9 mouse cellular contexts compared by ENCODE assay signal in genomic region chr6:64688181-64688944, GRCm38 (mm10). TPM values are rescaled to one million over a fixed set of nuclear protein-coding genes. Genes with fewer than 3 reads are reported as not detected.
A peak's percentile ranks its signal among the peaks of the same experiment; 100 is the strongest.
DNase-seq lines count a peak whose midpoint lies in the region; ATAC-seq and TF ChIP-seq lines count a peak whose summit lies in the region.
"Had no signal": no experiment of that assay in that cellular context is flagged by ENCODE, and none has a peak within 500 bp of the region (broad histone marks: within the 10 kb centered on the region; RNA-seq: fewer than 3 reads in every experiment).

No protein-coding gene starts in this region.

- H3K9ac ChIP-seq in kidney, postnatal 0 days (ENCODE audit: low read depth, low read length) = no peak overlapping the region
- H3K9ac ChIP-seq in embryonic facial prominence, embryonic 13.5 days = 0 out of 2 replicates have a peak overlapping the region, but pooled peaks have one; percentile 44
- no peak overlapping the region for H3K9ac ChIP-seq in hindbrain, postnatal 0 days (replicated peaks; ENCODE audit: low read length)
- H3K9ac ChIP-seq in liver, postnatal 0 days (replicated peaks) = no peak overlapping the region

- no peak for TF ChIP-seq EP300 in liver, postnatal 0 days (IDR thresholded peaks at IDR 0.05; ENCODE audit: low read depth)

- H3K27me3 ChIP-seq in kidney, postnatal 0 days (ENCODE audit: insufficient read depth, low read length) = no peaks in the 10 kb centered on the region
- H3K27me3 ChIP-seq in embryonic facial prominence, embryonic 13.5 days = peaks cover 28% of the 10 kb centered on the region
- no peaks in the 10 kb centered on the region for H3K27me3 ChIP-seq in hindbrain, postnatal 0 days (ENCODE audit: insufficient read depth, low read length)
- H3K27me3 ChIP-seq in liver, postnatal 0 days (ENCODE audit: insufficient read depth, low read length) = peaks cover 4% of the 10 kb centered on the region; the same call in 1 of the 2 replicates

- no peak overlapping the region for H3K27ac ChIP-seq in kidney, postnatal 0 days
- H3K27ac ChIP-seq in embryonic facial prominence, embryonic 13.5 days = no peak overlapping the region
- peak overlapping the region; percentile 67 for H3K27ac ChIP-seq in hindbrain, postnatal 0 days
- no peak overlapping the region for H3K27ac ChIP-seq in liver, postnatal 0 days (ENCODE audit: low read depth)

- peak overlapping the region; percentile 32 for H3K4me2 ChIP-seq in kidney, postnatal 0 days (ENCODE audit: low read length)
- peak overlapping the region; percentile 47 for H3K4me2 ChIP-seq in embryonic facial prominence, embryonic 13.5 days
- H3K4me2 ChIP-seq in hindbrain, postnatal 0 days (ENCODE audit: low read depth, low read length) = peak overlapping the region; percentile 57
- no peak overlapping the region for H3K4me2 ChIP-seq in liver, postnatal 0 days (ENCODE audit: low read depth, low read length)

- whole genome bisulfite sequencing in kidney, postnatal 0 days = 6% methylated on average over 19 of the region's 19 CpGs
- 6% methylated on average over 19 of the region's 19 CpGs for whole genome bisulfite sequencing in embryonic facial prominence, embryonic 13.5 days
- 3% methylated on average over 19 of the region's 19 CpGs for WGBS in hindbrain, postnatal 0 days
- WGBS in liver, postnatal 0 days (ENCODE audit: insufficient replicate concordance) = 10% methylated on average over 19 of the region's 19 CpGs

- ATAC-seq in kidney, postnatal 0 days (replicated peaks; ENCODE audit: low FRiP score, low read depth) = no peak
- ATAC-seq in embryonic facial prominence, embryonic 13.5 days (ENCODE audit: insufficient number of reproducible peaks, insufficient read depth, low FRiP score, low TSS enrichment, low read depth) = 0 out of 2 replicates have a peak, but pooled peaks have one; percentile 37
- peak; percentile 76 for ATAC-seq in hindbrain, postnatal 0 days
- ATAC-seq in liver, postnatal 0 days = no peak

- no peaks in the 10 kb centered on the region for H3K4me1 ChIP-seq in kidney, postnatal 0 days (replicated peaks; ENCODE audit: insufficient read depth, low read length)
- peaks cover 9% of the 10 kb centered on the region for H3K4me1 ChIP-seq in embryonic facial prominence, embryonic 13.5 days
- no peaks in the 10 kb centered on the region for H3K4me1 ChIP-seq in hindbrain, postnatal 0 days (ENCODE audit: insufficient read depth, low read length)
- no peaks in the 10 kb centered on the region for H3K4me1 ChIP-seq in liver, postnatal 0 days (ENCODE audit: insufficient read depth)

- H3K9me3 ChIP-seq in kidney, postnatal 0 days (replicated peaks; ENCODE audit: low read length) = no peaks in the 10 kb centered on the region
- H3K9me3 ChIP-seq in embryonic facial prominence, embryonic 13.5 days = no peaks in the 10 kb centered on the region
- H3K9me3 ChIP-seq in hindbrain, postnatal 0 days (ENCODE audit: low read length) = no peaks in the 10 kb centered on the region
- H3K9me3 ChIP-seq in liver, postnatal 0 days (ENCODE audit: low read length) = no peaks in the 10 kb centered on the region

- no peak for TF ChIP-seq CTCF in kidney, postnatal 0 days (IDR thresholded peaks at IDR 0.05; ENCODE audit: low read depth)
- no peak for TF ChIP-seq CTCF in hindbrain, postnatal 0 days (IDR thresholded peaks at IDR 0.05; ENCODE audit: low read depth)
- no peak for TF ChIP-seq CTCF in liver, postnatal 0 days (IDR thresholded peaks at IDR 0.05; ENCODE audit: low read depth)

- no peak overlapping the region for H3K4me3 ChIP-seq in kidney, postnatal 0 days (replicated peaks; ENCODE audit: low read depth, low read length)
- peak overlapping the region; percentile 9; the same call in 1 of the 2 replicates for H3K4me3 ChIP-seq in embryonic facial prominence, embryonic 13.5 days
- H3K4me3 ChIP-seq in hindbrain, postnatal 0 days (ENCODE audit: low read length) = peak overlapping the region; percentile 23
- H3K4me3 ChIP-seq in liver, postnatal 0 days (ENCODE audit: low read depth, low read length) = no peak overlapping the region

- no peak for DNase-seq in kidney, postnatal 0 days (ENCODE audit: low spot score)
- DNase-seq in kidney, adult 11 months = no peak
- peak; percentile 64 for DNase-seq in hindbrain, postnatal 0 days (ENCODE audit: low spot score)
- peak; percentile 59 for DNase-seq in retina, embryonic 14.5 days (ENCODE audit: low spot score)
- DNase-seq in gastrocnemius, postnatal 4 days (ENCODE audit: low spot score in 2 of 2) = no peak
- no peak for DNase-seq in liver, postnatal 0 days

- H3K36me3 ChIP-seq in kidney, postnatal 0 days (ENCODE audit: insufficient read depth, low read length) = no peaks in the 10 kb centered on the region
- H3K36me3 ChIP-seq in embryonic facial prominence, embryonic 13.5 days = no peaks in the 10 kb centered on the region
- H3K36me3 ChIP-seq in hindbrain, postnatal 0 days (ENCODE audit: insufficient read depth, low read length) = no peaks in the 10 kb centered on the region
- no peaks in the 10 kb centered on the region for H3K36me3 ChIP-seq in liver, postnatal 0 days (replicated peaks; ENCODE audit: insufficient read depth, low read length)

RNA-seq across cellular contexts. Expression of gene Atoh1, which starts 40.6 kb away (rescaled TPM):
- 0.07 TPM in 1 of 2 replicates, not detected in the other for polyA plus RNA-seq in kidney, postnatal 0 days (2015; fragmentation: Nextera tagmentation; extraction: Ambion mirVana)
- polyA plus RNA-seq in embryonic facial prominence, embryonic 13.5 days (2015; fragmentation: Nextera tagmentation; extraction: Ambion mirVana) = 0.19 and 0.31 TPM in 2 replicates
- total RNA-seq in hindbrain, postnatal 0 days (2014; rRNA removed) = 12.1 and 24.4 TPM in 2 replicates
- 6.7 and 8.5 TPM in 2 replicates for polyA plus RNA-seq in hindbrain, postnatal 0 days (2015; fragmentation: Nextera tagmentation; extraction: Ambion mirVana)
- not detected for total RNA-seq in gastrocnemius, postnatal 4 days (2021)
- polyA plus RNA-seq in liver, postnatal 0 days (2015; fragmentation: Nextera tagmentation; extraction: Ambion mirVana) = not detected in 2 replicates
- total RNA-seq: liver, adult 2 months had no signal
- polyA plus RNA-seq: heart, postnatal 0 days; liver, adult 2 months had no signal

Comparison
In these comparisons a context has a peak if more than half of its experiments do, and no peak if none do; other contexts are left out.
1. ATAC-seq: peak in embryonic facial prominence, embryonic 13.5 days (single experiment) and hindbrain, postnatal 0 days (single experiment); none in kidney, postnatal 0 days (single experiment) and liver, postnatal 0 days (single experiment).
2. DNase-seq: peak in hindbrain, postnatal 0 days (single experiment) and retina, embryonic 14.5 days (single experiment); none in kidney, postnatal 0 days (single experiment), kidney, adult 11 months (single experiment), gastrocnemius, postnatal 4 days (0 of 2) and liver, postnatal 0 days (single experiment).
3. H3K4me3 ChIP-seq: peak in embryonic facial prominence, embryonic 13.5 days (single experiment) and hindbrain, postnatal 0 days (single experiment); none in kidney, postnatal 0 days (single experiment) and liver, postnatal 0 days (single experiment).